Mouse (Mus musculus) spleen, adult 12 weeks (tissue): ENCODE measurements around the gene Adss.
"Not testable (repeated sequence)": the region's sequence is repeated elsewhere in the genome, so short reads cannot be mapped to it uniquely, and the experiment has no call there.

Source experiments
- DNase-seq: peaks from one replicate; pipeline ENCODE4 v3.0.0; 2022; ENCODE audit warnings: low spot score

The Adss gene

DNA sequence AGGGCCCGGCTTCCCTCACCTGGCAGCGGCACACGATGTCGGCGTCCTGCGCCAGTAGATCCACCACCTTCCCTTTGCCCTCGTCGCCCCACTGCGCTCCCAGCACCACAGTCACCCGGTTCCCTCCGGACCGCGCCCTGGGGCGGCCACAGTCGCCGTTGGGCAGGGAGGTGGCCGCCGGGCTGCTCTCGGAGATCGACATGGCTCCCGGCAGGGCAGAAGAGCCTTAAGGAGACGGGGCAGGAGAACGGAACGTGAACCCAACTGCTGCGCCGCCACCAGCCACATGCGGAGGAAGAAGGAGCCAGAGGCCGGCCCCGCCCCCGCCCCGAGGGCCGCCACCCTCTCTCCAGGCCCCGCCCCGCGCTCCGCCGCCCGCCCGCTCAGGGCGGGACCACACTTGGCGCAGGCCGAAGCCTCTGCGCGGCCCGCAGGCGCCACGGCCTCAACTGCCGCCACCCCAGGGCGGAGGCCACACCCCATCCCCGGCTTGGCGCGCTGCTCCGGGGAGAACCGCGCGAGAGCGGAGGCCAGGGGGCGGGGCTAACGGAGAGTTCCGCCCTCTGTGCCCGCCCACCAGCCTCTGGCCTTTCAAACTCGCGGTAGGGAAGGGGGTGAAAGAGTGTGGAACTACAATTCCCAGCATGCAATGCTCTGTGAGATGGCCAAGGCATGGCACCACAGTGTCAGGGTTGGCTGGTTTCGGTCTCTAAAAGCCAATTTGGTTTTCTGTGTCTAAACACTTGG is at the start of gene Adss:
TSS of gene Adss (minus strand) at position 319 of the 747 bp plus-strand sequence.
- peak; percentile 99 for DNase-seq

DNA sequence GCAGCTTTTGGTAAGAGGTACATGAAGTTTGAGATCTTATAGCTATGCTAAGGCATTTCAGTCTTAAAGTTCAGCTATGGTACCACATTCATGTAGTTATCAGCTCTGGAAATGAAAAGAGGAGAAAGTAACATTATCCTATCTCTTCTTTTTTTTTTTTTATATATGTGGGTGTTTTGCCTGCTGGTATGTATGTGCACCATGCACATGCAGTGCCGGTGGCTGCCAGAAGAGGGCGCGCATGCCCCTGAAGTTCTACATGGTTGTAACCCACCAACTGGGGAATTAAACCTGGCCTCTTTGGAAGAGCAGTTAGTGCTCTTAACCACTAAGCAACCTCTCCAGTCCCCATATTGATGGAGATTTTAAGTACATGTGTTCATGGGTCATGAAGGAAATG is 49.5 kb upstream of the Adss start:
- peak; percentile 3 for DNase-seq

DNA sequence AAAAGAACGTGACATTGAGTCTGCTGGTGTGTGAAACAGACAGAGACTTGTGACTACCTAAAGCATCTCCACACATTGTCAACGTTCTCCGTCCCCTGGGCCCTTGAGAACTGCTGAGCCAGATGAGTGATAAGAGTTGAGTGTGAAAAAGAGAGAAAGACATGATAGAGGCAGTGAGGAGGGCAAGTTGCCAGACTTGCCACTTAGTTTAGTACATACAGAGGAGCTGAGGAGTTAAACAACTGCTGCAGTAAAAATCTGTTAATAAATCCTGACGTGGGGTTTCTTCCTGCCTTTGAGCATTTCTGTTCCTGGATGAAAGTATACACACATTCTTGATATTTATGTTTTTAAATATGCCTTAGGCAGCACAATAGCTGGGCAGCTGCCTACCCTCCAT is 31.5 kb upstream of the Adss start:
- not testable (repeated sequence) for DNase-seq

DNA sequence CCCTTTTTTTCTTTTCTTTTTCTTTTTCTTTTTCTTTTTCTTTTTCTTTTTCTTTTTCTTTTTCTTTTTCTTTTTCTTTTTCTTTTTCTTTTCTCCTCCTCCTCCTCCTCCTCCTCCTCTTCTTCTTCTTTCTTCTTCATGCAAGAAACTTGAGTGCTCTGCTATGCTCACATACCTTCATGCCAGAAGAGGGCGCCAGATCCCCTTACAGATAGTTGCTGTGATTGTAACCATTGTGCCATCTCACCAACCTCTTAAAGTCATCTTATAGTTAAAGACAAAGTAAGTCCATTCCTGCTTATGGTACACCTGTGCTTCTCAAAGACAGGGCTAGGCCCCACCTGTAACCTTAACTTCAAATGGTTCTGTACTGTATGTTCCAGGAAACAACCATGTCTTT is 10.5 kb upstream of the Adss start:
- not testable (repeated sequence) for DNase-seq

DNA sequence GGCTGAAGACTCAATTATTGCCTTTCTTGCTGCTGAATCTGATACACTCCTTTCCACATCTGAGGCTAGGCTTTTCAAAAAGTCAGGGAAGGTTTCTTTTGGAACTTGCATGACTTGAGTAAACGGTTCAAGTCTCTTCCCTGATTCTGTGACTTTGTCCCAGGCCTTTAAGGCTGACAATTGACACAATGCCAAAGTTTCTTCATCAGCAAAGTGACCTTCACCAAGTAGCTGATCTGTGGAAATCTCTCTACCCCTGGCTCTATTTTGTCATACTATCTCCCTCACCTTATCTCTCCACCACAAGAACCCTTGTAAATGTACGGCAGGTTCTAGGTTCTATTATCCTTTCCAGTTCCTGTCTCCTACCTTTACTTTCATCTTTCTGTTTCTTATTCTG is 7.2 kb upstream of the Adss start:
- DNase-seq, result no peak

DNA sequence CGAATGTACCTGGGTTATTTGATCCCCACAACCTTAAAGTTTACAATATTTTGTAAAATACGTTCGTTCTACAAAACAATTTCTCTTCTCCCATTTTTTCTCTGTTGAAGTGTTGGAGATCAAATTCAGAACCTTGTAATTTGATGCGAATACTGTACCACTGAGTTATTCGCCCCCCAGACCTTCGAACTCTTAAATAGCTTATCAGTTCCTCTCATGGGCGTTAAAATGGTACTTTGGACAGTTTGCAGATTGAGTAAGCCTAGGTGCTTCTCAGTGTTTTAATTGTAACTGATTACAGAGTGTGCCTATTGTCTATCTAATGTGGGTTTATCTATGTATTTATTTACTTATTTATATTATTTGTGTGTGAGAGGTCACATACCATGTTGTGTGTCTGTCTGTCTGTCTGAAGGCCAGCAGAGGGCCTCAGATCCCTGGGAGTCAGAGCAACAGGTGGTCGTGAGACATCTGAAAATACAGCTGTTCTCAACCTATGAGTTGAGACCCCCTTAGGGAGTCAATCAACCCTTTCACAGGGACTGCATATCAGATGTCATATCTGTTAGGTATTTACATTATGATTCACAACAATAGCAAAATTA is 942 bp upstream of the Adss start:
- DNase-seq, result no peak

DNA sequence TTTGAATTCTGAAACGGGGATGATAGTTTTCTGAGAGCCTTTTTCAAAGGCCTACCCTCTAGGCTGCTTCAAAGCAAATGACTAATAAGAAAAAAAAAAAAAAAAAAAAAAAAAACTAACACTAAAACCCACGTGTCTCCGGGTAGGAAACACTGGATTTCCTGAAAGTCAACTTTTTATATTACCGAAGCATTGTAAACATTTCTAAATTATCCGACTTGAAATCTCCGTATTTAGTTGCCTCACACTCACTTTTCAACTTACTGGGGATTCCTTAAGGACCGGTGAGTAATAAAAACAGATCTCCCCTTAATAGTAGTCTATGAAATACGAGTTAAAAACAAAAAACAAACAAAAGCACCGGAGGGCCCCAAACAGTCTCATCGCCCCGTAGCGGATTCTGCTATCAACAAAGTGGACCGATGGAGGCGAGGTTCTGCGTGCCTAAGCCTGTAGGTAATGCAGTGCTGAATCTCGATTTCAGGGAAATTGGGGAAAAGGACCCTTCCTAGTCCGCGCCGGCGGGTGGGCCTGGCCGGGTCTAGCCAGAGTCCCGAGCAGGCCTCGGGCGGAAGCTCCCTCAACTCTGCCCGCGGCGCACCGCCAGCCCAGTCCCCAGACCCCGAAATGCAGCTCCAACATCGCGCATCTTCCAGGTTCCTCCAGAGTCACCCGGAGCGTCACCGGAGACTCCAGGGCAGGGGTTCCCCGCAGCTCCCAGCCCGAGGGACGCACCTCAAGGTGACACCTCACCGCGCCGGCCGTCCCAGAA is 704 bp downstream of the Adss start:
- no peak for DNase-seq

DNA sequence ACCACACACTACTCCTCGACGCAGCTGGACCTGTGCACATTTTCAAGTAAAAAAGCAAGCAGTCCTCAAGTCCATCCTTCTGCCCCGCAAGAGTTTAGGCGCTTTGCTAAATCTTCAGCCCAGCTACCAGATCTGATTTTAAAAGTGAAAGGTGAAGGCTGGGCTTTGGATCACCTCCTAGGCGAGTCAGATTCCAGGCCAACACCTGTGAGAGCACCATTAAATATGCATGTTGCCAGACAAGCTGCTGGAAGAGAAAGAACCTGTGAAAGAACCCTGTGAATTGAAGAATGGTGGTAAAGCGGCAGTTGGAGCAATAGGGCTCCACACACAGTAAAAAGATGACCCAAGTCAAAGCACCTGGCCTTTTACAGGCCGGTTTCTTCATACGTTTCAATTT is 1.4 kb downstream of the Adss start:
- DNase-seq, result peak; percentile 6

DNA sequence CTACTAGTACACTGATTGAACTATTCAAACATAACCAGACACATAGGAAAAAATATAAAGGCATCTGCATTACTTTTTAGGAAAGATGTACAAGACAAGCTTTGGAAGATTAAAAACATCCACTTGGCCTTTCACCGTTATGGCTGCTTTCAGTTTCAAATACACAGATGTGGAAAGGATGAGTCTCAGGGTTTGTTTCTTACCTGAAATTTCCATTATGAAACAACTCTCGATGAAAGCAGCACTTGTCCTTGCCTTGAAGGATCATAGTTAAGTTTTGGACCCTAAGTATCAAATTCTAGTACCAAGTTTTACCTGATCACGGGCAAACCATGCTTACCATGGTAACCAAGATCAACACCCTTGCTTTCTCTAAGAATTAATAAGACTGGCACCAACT is 3.5 kb downstream of the Adss start:
- no peak for DNase-seq

DNA sequence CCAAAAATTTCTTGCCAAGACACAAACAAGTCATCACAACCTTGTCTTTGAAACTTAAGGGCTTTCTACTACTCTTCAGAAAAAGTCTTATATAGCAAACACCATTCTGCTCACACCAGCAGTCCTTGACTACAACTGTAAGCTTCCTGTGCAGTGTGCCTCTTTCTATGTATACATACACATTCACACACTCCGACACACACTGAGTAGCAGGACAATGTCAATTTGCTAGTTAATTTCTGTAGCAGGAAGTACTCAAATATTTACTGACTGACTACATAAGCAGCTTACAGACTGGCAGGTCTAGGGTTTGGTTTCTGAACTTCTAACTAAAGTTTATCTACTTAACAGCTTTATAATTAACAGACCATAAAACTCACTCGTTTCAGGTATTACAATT is 18.9 kb downstream of the Adss start:
- no peak for DNase-seq

DNA sequence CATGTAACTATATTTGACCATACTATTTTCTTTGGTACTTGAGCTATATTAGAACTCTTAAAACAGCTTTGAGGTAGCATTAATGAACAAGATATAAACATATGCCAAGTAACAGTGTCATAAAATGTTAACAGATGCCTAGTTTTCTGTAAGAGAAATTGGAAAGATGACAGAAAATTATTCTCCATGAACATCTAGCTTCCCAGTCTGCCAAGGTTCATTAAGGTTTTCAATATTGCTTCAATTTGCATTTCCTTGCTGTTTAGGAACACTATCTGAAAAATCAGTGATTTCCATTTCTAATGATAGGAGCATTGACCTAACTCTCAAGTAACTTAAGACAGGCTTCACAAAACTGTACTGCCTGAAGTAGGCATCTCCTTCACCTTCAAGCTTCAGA is 27.4 kb downstream of the Adss start:
- DNase-seq, result no peak

DNA sequence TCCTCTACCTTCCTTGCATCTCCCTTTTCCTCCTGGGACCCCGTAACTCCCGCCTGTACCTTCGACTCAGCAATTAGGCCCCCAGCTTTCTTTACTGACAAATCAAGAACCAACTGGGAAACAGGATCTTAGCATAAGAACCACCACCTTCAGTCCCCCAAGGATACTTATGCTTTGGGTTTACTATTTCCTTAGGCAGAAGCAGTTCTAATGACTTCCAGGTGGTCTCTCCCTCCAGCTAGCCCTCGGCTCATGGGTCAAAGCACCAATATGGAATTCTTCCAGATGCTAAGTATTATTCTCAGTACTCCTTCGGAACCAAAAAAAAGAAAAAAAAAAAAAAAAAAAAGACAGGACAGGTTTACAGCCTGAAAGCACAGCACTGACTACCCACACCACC is 39.1 kb downstream of the Adss start:
- DNase-seq, result no peak

DNA sequence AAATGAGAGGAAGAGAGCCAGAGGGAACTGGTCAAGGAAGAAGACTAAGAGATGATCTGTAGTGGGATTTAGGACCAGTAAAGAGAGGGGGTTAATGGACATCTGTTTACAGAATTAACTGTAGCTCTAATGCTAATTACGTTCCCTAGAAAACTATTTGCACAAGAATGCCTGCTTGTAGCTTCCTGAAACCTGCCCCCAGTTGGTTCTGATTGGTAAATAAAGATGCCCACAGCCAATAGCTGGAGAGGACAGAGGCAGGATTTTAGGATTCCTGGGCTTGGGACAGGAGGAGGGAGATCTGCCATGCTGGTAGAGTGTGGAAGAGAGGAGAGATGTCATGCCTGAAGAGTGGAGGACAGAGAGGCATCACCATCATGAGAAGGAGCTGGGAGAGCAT is 42.8 kb downstream of the Adss start:
- no peak for DNase-seq

DNA sequence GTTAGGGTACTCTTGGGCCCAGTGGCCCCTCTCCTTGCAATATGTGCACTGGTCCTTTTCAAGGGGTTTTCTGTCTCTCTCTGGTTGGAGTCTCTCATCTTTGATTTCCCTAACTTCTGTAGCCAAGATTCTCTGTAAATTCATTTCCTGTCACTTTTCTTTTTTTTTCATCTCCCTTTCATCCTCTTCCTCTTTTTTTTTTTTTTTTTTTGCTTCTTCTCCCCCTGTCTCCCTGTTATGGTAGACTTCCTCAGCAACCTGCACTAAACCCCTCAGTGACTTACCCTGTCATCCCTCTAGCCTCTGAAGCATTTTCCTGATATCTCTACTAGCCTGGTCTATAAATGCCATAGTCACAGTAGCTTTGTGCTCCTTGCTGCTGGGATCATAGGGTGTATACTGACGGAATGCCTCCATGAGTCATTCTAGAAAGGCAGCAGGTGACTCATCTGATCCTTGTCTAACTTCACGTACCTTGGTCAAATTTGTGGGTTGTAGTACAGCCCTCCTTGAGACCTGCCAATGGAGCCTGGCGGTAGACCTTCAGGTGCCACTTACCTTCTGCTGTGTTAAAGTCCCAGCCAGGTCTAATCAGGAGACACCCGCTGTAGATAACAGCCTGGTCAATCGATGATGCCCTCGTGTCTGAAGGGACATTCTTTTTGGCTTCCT is 48.3 kb downstream of the Adss start:
- DNase-seq, result no peak

DNA sequence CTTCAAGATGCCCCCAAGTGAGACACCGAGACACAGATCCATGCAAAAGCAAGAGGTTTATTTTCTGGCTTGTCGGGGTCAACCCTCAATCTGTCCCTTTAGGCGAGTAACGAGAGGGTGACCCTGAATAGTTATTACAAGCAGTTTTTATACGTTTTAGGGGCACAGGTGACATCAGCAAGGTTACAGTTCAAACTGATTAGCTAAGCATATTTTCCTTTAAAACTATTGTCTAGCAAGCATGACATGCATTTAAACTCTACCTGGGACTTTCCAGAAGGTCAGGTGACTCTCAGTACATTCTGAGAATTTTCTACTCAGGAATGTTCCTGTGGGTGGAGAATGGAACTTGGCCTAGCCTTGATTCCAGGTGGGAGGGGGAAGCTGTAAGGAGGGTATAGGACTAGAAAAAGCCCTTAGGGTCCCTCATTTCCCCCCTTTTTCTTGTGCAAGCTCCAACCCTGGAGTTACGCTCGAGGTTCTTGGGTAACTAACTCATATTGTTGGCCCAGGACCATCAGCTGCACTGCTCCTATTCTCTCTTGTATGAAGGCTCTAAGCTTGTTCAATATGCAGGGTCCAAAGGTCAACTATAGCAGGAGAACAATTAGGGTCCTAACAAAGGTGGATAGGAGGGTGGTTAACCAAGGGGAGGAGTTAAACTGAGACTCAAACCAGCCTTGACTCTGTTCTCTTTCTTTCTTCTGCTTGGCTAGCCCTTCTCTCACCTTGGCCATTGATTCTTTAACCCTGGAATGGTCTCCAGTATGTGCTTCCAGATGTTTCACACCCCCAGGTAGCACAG is 51.6 kb downstream of the Adss start:
- DNase-seq, result no peak

DNA sequence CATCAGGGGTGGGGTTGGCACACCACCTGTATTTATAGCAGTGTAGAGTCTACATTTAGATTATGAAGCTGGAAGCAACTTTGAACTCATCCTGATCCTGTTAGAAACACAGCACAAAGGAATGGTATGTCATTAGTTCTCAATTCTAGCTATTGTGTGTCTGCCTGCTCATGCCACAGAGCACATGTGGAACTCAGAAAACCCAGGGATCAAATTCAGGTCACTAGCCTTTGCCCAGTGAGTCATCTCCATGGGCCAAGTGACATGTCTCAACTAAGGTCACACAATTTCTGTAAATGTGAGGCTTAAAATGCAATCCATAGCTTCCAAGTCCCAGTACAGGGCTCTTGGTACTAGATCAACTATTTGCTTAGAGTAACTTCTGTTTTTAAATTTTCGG is 54.2 kb downstream of the Adss start:
- DNase-seq, result no peak

DNA sequence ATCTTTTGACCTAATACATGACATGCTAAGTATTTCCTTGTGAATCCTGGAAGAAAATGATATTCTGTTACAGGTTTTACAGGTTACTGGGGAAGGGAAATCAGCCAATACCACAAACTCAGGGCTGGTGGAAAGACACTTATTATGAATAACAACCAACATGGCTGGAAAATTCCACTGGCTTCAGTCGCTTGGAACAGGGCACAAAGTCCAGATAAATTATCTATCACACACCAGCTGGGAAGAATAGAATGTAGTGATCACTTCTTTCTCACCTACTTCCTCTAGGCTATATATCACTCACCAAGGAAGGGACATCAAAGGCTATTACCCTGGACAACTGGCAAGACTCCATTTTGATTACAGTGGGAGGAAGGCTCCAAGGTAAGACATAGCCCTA is 55.6 kb downstream of the Adss start:
- no peak for DNase-seq

DNA sequence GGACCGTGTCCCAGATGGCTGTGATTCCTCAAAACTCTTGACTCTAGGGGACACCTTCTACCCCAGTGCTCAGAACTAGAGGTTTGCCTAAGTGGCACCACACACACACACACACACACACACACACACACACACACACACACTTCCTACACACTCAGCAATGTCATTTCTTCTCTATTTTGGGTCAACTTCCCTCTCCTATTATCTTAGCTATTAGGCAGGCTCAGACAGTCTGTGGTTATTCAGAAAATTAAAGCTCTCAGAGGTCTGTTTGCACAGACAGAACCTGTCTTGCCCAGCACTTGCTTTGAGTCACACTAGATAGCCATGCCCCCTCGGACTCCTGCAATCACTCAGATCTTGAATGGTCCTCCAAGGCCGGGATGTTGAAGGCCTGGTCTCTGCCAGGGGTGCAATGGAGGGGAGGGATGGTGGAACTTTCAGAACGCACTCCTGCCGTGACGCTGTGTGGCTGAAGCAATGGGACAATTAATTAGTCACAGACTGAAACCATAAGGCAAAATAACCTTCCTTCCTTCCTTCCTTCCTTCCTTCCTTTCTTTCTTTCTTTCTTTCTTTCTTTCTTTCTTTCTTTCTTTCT is 58.7 kb downstream of the Adss start:
- DNase-seq, result no peak

DNA sequence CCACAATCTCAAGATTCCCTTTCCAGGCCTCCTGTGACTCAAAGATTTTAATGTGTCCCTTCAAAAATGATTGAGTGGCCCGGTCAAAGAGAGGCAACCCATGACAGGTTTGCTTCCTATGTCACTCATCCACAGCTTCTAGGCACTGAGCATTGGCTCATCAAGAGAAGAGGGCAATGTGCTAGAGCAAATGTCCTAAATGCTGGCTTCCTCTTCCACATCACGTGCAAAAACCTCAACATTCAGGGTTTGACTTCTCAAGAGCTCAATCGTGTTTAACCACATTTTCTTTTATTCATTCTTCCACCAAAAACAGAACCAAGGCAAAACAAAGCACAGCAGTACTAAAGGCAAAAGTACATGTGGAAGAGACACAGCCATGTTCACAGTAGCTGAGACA is 64.3 kb downstream of the Adss start:
- no peak for DNase-seq

DNA sequence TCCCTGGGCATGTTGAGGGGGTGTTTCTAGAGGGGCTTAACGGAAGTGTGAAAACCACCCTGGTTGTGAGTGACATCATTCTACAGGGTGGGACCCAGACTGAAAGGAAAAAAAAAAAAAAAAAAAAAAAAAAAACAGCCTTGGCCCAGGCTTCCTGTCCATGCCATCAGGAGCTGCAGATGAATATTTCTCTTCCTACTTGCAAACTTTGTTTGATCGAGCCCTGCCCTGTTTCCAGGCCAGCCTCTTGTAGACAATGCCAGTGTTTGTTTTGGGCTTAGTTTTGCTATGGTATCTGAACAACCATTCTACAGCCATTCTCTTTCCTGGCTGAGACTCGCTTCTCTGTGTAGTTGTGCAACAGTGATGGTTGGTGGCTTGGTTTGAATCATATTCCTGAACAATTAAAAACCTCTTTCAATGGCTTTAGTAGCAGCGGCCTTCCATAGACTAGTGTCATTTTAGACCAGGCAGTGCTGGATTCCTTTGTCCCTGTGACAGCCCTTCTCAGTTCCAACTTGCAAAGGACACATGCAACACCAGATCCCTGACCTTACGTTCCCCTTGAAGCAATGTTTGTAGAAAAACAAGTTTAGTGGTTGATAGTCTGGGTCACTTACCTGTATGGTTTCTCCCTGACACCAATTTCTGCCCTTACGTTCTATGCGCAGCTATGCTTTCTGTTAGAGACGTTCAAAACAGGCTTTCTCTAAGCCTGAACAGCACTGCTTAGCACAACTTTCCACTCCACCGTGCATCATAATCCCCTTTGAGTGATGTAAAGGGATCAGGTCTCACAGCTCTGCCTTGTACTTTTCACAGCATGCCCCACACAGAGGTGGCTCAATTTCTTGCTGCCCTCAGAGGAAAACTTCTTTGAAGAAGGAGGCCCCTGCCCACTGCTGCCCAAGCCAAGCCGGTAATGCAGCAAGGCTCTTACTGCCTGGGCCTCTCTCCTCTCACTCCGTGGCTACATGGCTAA is 67.0 kb downstream of the Adss start, which contains the start of gene 1700016C15Rik:
TSS of gene 1700016C15Rik (plus strand) at position 772 of the 982 bp plus-strand sequence.
- no peak for DNase-seq
